Mouse (Mus musculus) monocyte, adult 5-6 weeks (primary cell): ENCODE measurements around the gene Igdcc4. TPM values are rescaled to one million over a fixed set of nuclear protein-coding genes. Genes with fewer than 3 reads are reported as not detected.
"Not testable (repeated sequence)": the region's sequence is repeated elsewhere in the genome, so short reads cannot be mapped to it uniquely, and the experiment has no call there.

Experiments
- ATAC-seq: fragments of 153-309, 156-312 bp; replicated peaks from 2 replicates; pipeline ENCODE4 v1.8.0; 2017; ENCODE audit warnings: mild to moderate bottlenecking; ENCODE audit not compliant: low TSS enrichment, insufficient number of reproducible peaks, severe bottlenecking, poor library complexity, low FRiP score
- total RNA-seq: library from RNA; stranded (forward); fragments of 200-1000, 200-491, 200-594 nt; gene quantifications from 3 replicates; pipeline ENCODE4 v1.2.3, GENCODE M21; 2017

Gene Igdcc4
- 0.19 TPM in 2 of 3 replicates, not detected in the other for total RNA-seq

- no peak for ATAC-seq
Measured at GRCm38 (mm10) chr9:65100991-65101685, at the start of gene Igdcc4. TSS of gene Igdcc4 (plus strand) at chr9:65101486.

- ATAC-seq = no peak
Measured at GRCm38 (mm10) chr9:65064251-65064650, 37.0 kb upstream of the Igdcc4 start.

- ATAC-seq = no peak
Measured at GRCm38 (mm10) chr9:65070587-65070986, 30.7 kb upstream of the Igdcc4 start.

GRCm38 (mm10) chr9:65073555-65073954 lies 27.7 kb upstream of the Igdcc4 start:
- ATAC-seq = no peak

GRCm38 (mm10) chr9:65074251-65074650 lies 27.0 kb upstream of the Igdcc4 start:
- ATAC-seq = no peak

- ATAC-seq = peak; percentile 89
Measured at GRCm38 (mm10) chr9:65074855-65075493, 26.3 kb upstream of the Igdcc4 start.

GRCm38 (mm10) chr9:65077536-65077935 lies 23.8 kb upstream of the Igdcc4 start:
- ATAC-seq = no peak

GRCm38 (mm10) chr9:65080141-65080540 lies 21.1 kb upstream of the Igdcc4 start:
- not testable (repeated sequence) for ATAC-seq

- no peak for ATAC-seq
Measured at GRCm38 (mm10) chr9:65083075-65083765, 18.1 kb upstream of the Igdcc4 start.

GRCm38 (mm10) chr9:65084198-65084807 lies 17.0 kb upstream of the Igdcc4 start:
- no peak for ATAC-seq

- ATAC-seq = no peak
Measured at GRCm38 (mm10) chr9:65085270-65085669, 16.0 kb upstream of the Igdcc4 start.

- no peak for ATAC-seq
Measured at GRCm38 (mm10) chr9:65086801-65087200, 14.5 kb upstream of the Igdcc4 start.

GRCm38 (mm10) chr9:65087490-65087889 lies 13.8 kb upstream of the Igdcc4 start:
- ATAC-seq = no peak

- no peak for ATAC-seq
Measured at GRCm38 (mm10) chr9:65094237-65094636, 7.0 kb upstream of the Igdcc4 start.

- no peak for ATAC-seq
Measured at GRCm38 (mm10) chr9:65101686-65102376, 545 bp downstream of the Igdcc4 start.

GRCm38 (mm10) chr9:65102377-65103172 lies 1.3 kb downstream of the Igdcc4 start:
- ATAC-seq = no peak

GRCm38 (mm10) chr9:65103173-65103752 lies 2.0 kb downstream of the Igdcc4 start:
- ATAC-seq = no peak

GRCm38 (mm10) chr9:65106821-65107220 lies 5.5 kb downstream of the Igdcc4 start:
- ATAC-seq = no peak
